Mouse (Mus musculus): ENCODE measurements around the gene Efna5.

DNA sequence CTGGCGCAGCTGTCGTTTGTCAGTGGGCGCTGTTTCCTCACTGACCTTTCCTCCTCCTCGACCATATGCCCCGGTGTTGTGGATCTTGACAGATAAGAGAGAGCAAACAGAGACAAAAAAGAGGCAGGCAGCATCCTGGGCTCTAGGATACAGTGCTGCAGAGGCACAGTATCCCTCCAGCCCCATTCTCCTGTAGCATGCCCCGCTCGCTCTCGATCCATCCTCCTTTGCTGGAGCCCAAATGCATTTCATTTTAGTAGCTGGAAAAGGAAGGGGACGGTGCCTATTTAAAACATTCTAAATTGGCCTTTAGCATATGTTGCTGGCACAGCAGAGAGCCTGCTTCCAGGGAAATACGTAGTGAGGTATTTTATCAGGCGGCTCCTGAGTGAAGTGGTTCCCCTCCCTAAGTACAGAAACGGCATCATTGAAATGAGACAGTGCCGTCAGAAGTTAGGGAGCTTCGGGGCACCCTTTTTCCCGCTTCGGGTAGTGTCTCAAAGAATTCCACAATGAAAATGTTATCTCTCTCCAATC lies 225.2 kb downstream of the Efna5 start:
- no peak for TF ChIP-seq CTCF (IDR thresholded peaks at IDR 0.05; ENCODE audit: borderline replicate concordance, control insufficient read depth, extremely low read depth, insufficient read depth, low read length, poor library complexity)
- no peak for TF ChIP-seq POLR2A (IDR thresholded peaks at IDR 0.05; ENCODE audit: control insufficient read depth, extremely low read depth, insufficient read depth, low read length, poor library complexity)
